Mouse (Mus musculus): Measurements from ENCODE around the gene Zfp526.

DNA sequence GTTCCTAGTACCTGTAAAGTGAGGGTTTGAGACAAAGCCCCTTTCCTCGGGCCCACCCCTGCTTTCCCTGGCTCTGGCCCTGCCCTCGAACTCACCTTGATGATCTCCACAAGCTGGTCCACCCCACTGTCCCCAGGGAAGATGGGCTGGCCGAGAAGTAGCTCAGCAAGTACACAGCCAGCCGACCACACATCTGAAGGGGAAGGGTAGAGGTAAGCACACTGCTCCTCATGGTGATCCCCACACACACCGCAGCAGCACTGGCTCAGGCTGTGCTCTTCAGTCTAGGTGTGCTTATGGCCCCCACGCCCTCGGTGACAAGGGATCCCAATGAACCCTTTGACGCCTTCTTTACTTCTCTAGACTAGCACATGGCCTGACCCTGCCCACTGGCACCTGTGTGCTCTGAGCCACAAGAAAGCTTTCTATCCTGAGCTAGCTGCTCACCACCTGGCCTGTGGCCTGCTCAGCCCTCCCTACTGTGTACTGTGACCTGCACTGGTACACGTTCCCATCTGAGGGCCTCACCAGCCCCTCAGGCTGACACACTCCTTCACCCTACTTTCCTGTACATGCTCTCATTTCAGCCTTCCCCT is 9.6 kb downstream of the Zfp526 start:
- TF ChIP-seq GATA1 (IDR thresholded peaks at IDR 0.05; ENCODE audit: low read length) (no peak), TAL1 (IDR thresholded peaks at IDR 0.05; ENCODE audit: low read length) (no peak)

All from erythroblast, embryonic 14.5 days (primary cell).